Mouse (Mus musculus): ENCODE data around the gene Ptk7. TPM values are rescaled to one million over a fixed set of nuclear protein-coding genes. Genes with fewer than 3 reads are reported as not detected.

Ptk7 gene
- total RNA-seq, 4 experiments from 2014 or later = 11.2 to 12.9 (median 11.8) TPM

DNA sequence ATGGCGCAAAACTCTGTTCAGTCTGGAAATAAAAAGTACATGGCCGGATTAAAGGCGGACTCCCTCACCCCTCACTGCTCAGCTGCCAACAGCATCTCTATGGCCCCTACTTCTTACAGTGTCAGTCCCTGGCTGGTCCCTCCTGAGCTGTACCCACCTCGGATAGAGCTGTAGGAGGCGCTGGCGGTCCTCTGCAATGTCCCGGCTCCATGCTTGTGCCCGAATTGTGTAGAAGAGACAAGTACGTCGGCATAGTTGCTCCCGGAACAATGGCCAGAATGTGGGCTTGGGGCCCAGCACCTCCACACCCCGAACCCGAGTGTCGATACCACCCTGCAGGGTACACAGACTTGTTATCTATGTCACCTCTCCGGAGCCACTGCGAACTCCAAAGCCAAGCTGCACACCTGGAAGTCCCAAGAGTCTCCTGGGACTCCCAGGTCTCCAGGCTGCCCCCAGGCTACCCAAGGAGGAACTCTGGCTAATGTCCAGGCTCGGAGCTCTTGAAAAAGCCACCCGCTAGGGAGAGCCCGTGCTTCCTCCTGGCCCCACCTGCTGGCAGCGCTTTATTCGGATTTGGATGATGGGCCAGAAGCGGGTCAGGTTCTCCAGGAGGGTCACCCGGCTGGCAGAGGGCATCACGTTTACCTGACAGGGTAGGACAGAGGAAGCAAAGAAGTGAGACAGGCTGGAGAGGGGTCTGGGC, 107.2 kb downstream of the Ptk7 start:
- no peak for DNase-seq (ENCODE audit: low spot score in 2 of 2)

DNA sequence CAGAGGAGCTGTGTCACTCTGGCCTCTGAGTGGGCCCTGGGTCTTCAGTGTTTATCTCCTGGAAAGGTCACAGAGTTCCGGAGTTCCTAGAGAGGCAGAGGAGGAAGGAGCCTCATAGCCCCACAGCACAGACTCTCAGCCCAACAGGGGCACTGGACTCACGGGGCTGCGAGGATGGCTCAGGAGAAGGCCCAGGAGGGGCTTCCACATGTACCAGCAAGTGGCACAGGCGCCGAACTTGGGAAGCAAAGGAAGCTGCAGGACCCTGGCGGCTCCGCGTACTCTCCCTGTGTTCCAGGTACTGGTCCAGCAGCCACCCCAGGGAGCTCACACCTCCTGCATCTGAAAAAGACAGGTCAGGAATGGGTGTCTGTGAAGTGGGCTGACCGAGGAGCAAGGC, 108.1 kb downstream of the Ptk7 start:
- DNase-seq (ENCODE audit: low spot score in 2 of 2) = no peak

DNA sequence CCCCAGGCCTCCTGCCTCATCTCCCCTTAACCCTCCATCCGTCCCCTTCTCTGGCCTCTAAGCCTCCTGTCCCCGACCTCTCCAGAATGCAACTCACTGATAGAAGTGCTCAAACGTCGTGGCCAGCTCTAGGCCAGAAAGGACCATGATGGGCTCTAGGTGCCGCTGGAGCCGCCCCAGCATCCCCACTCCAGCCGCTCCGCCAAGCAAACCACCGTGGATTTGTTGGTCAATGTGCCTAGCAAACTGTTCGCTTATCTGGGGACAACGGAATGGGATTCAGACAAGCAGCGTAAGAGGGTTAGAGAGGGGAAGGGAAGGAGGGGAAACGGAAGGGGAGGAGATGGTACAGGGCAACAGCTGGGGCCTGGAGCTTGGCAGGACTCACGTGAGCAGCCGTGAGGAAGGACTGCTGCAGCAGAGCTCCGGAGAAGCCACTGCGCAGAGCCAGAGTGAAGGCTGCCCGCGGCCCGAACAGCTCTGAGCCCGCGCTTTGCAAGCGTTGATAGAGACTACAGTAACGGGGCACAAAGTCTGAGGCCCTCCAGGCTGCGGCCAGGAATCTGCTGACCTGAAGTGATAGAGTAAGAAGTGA, 108.8 kb downstream of the Ptk7 start:
- DNase-seq (ENCODE audit: low spot score in 2 of 2) = no peak

DNA sequence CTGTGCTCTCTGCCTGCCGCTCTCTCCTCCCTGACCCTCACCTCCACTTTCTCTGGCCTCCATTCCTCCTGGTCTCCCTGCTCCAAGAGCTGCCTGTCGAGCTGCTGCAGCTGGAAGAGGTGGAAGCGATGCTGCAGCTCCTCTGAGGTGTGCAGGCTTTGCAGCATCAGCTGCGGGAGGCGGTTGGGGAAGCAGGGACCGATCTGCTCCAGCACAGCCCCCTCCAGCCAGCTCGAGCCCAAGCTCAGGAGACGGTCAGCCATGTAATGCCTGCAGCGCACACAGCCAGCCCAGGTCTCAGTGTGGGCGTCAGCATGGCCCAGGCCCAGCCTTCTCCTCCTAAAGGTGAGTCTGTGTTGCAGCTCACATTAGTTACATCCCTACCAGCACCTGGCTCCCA, 109.3 kb downstream of the Ptk7 start:
- no peak for DNase-seq (ENCODE audit: low spot score in 2 of 2)

Small RNA genes within 50 kb of the gene (microRNA-seq; reads per million reads assigned to microRNA genes)
- gene Mir6976 = 0.66 to 5.0 reads per million in 2 experiments

Other genes starting within 250 kb of the Ptk7 start
- gene Zfp318, start 245.8 kb downstream of the Ptk7 start, total RNA-seq (2022) = 10 to 100 TPM; 56.7 to 67.4 (median 63.1) TPM
- 1 to 10 TPM; 2.0 to 3.0 (median 2.5) TPM for gene Crip3, start 200.6 kb downstream of the Ptk7 start, total RNA-seq (2022)
- under 1 TPM; 0.53 to 0.78 (median 0.66) TPM for gene Slc22a7, start 191.0 kb downstream of the Ptk7 start, total RNA-seq (2022)
- 100 to 1,000 TPM; 110 to 125 (median 119) TPM for gene Ttbk1, start 141.8 kb downstream of the Ptk7 start, total RNA-seq (2022)
- 1 to 10 TPM; 3.0 to 5.4 (median 4.8) TPM for gene Dnph1, start 132.8 kb downstream of the Ptk7 start, total RNA-seq (2022)
- gene Cul9, start 83.1 kb downstream of the Ptk7 start, total RNA-seq (2022) = 10 to 100 TPM; 62.1 to 68.2 (median 66.4) TPM
- 10 to 100 TPM; 57.3 to 61.0 (median 60.6) TPM for gene Srf, start 73.3 kb downstream of the Ptk7 start, total RNA-seq (2022)
- gene Klc4, start 16.5 kb upstream of the Ptk7 start, total RNA-seq (2022) = 10 to 100 TPM; 20.8 to 23.4 (median 22.5) TPM
- gene Mrpl2, start 16.7 kb upstream of the Ptk7 start, total RNA-seq (2022) = 10 to 100 TPM; 54.2 to 66.0 (median 59.1) TPM
- gene Cul7, start 20.8 kb upstream of the Ptk7 start, total RNA-seq (2022) = 10 to 100 TPM; 28.0 to 33.6 (median 32.5) TPM
- gene Rrp36, start 44.8 kb upstream of the Ptk7 start, total RNA-seq (2022) = 10 to 100 TPM; 16.6 to 19.3 (median 17.9) TPM
- gene Mea1, start 49.3 kb upstream of the Ptk7 start, total RNA-seq (2022) = 100 to 1,000 TPM; 108 to 117 (median 113) TPM
- 100 to 1,000 TPM; 175 to 193 (median 189) TPM for gene Klhdc3, start 51.4 kb upstream of the Ptk7 start, total RNA-seq (2022)
- 10 to 100 TPM; 90.0 to 95.9 (median 92.0) TPM for gene Ppp2r5d, start 75.6 kb upstream of the Ptk7 start, total RNA-seq (2022)
- 10 to 100 TPM; 43.0 to 46.5 (median 45.4) TPM for gene Pex6, start 82.0 kb upstream of the Ptk7 start, total RNA-seq (2022)
- under 1 TPM in 3 of 4 experiments, not detected in 1; 0.43 to 0.74 (median 0.63) TPM for gene Gnmt, start 99.7 kb upstream of the Ptk7 start, total RNA-seq (2022)
- gene Cnpy3, start 122.7 kb upstream of the Ptk7 start, total RNA-seq (2022) = 10 to 100 TPM; 66.8 to 75.9 (median 71.0) TPM
- gene Ptcra, start 134.2 kb upstream of the Ptk7 start, total RNA-seq (2022) = under 1 TPM in 2 of 4 experiments, not detected in 2; 0.28 to 0.46 TPM
- gene 2310039H08Rik, start 143.1 kb upstream of the Ptk7 start, total RNA-seq (2022) = 1 to 10 TPM; 6.4 to 6.9 (median 6.7) TPM
- gene Rpl7l1, start 153.2 kb upstream of the Ptk7 start, total RNA-seq (2022) = 10 to 100 TPM; 39.0 to 54.3 (median 41.4) TPM
- gene Bicral, start 229.0 kb upstream of the Ptk7 start, total RNA-seq (2022) = 10 to 100 TPM; 54.4 to 63.1 (median 59.4) TPM

All from left cerebral cortex, adult 8-10 months (tissue).